Mouse (Mus musculus) embryonic fibroblast, embryonic 13.5 days (primary cell): ENCODE results near the gene Clptm1l.

Experiments
- CTCF ChIP-seq: IDR thresholded peaks from 2 replicates; pipeline ENCODE4 v1.5.1; 2011; ENCODE audit warnings: mild to moderate bottlenecking, control low read depth, low read length, moderate library complexity, borderline replicate concordance; ENCODE audit not compliant: insufficient read depth
- POLR2A ChIP-seq: IDR thresholded peaks from 2 replicates; pipeline ENCODE4 v1.6.1; 2011; ENCODE audit warnings: low read depth, mild to moderate bottlenecking, control low read depth, low read length, moderate library complexity

DNA sequence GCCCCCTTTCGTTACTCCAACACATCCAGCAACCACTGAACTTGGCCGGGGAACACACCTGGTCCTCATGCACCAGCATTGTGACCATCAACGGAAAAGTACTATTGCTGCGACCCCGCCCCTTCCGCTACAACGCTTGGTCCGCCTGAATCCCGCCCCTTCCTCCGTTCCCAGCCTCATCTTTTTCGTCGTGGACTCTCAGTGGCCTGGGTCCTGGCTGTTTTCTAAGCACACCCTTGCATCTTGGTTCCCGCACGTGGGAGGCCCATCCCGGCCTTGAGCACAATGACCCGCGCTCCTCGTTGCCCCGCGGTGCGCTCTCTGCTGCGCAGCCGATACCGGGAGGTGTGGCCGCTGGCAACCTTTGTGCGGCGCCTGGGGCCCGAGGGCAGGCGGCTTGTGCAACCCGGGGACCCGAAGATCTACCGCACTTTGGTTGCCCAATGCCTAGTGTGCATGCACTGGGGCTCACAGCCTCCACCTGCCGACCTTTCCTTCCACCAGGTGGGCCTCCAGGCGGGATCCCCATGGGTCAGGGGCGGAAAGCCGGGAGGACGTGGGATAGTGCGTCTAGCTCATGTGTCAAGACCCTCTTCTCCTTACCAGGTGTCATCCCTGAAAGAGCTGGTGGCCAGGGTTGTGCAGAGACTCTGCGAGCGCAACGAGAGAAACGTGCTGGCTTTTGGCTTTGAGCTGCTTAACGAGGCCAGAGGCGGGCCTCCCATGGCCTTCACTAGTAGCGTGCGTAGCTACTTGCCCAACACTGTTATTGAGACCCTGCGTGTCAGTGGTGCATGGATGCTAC, 23.1 kb downstream of the Clptm1l start, which contains the start of gene Tert:
- TF ChIP-seq CTCF (no peak), POLR2A (peak; percentile 79)
